Mouse (Mus musculus): ENCODE results near the gene Nek2. TPM values are rescaled to one million over a fixed set of nuclear protein-coding genes. Genes with fewer than 3 reads are reported as not detected.

Nek2 gene
- polyA plus RNA-seq, 1 experiment from 2014 or later, result 33.5 TPM

GRCm38 (mm10) chr1:191840774-191841565, 19.7 kb downstream of the Nek2 start:
- no peaks in the 10 kb centered on the region for H3K9me3 ChIP-seq (ENCODE audit: control insufficient read depth, low read length)
- no peak overlapping the region for H3K4me2 ChIP-seq (replicated peaks; ENCODE audit: low read depth, low read length)
- H3K27me3 ChIP-seq (ENCODE audit: control insufficient read depth, insufficient read depth, low read length), result no peaks in the 10 kb centered on the region
- H3K4me3 ChIP-seq (ENCODE audit: low read depth, low read length), result no peak overlapping the region
- 90% methylated on average over 11 of the region's 11 CpGs for WGBS
- ATAC-seq (ENCODE audit: low FRiP score) (no peak), DNase-seq (ENCODE audit: low spot score) (no peak)
- H3K36me3 ChIP-seq (ENCODE audit: control insufficient read depth, insufficient read depth, low read length), result no peaks in the 10 kb centered on the region
- H3K4me1 ChIP-seq (replicated peaks; ENCODE audit: control insufficient read depth, insufficient read depth, low read length), result no peaks in the 10 kb centered on the region
- no peak overlapping the region for H3K9ac ChIP-seq (ENCODE audit: low read depth, low read length)
- H3K27ac ChIP-seq (ENCODE audit: low read depth, low read length), result no peak overlapping the region

GRCm38 (mm10) chr1:191842247-191842646, 21.0 kb downstream of the Nek2 start:
- H3K36me3 ChIP-seq (ENCODE audit: control insufficient read depth, insufficient read depth, low read length), result no peaks in the 10 kb centered on the region
- H3K9me3 ChIP-seq (ENCODE audit: control insufficient read depth, low read length), result no peaks in the 10 kb centered on the region
- H3K27me3 ChIP-seq (ENCODE audit: control insufficient read depth, insufficient read depth, low read length), result no peaks in the 10 kb centered on the region
- no peak for ATAC-seq (ENCODE audit: low FRiP score)
- H3K4me2 ChIP-seq (replicated peaks; ENCODE audit: low read depth, low read length), result no peak overlapping the region
- WGBS, result 91% methylated on average over 12 of the region's 12 CpGs
- H3K4me1 ChIP-seq (replicated peaks; ENCODE audit: control insufficient read depth, insufficient read depth, low read length), result no peaks in the 10 kb centered on the region
- H3K4me3 ChIP-seq (ENCODE audit: low read depth, low read length), result no peak overlapping the region
- H3K9ac ChIP-seq (ENCODE audit: low read depth, low read length), result no peak overlapping the region
- DNase-seq (ENCODE audit: low spot score), result no peak
- H3K27ac ChIP-seq (ENCODE audit: low read depth, low read length), result no peak overlapping the region

GRCm38 (mm10) chr1:191846667-191847066, 25.4 kb downstream of the Nek2 start:
- ATAC-seq (ENCODE audit: low FRiP score), result no peak

GRCm38 (mm10) chr1:191849501-191849900, 28.3 kb downstream of the Nek2 start:
- WGBS, result 74% methylated on average over 4 of the region's 4 CpGs
- Histone ChIP-seq H3K4me1 (replicated peaks; ENCODE audit: control insufficient read depth, insufficient read depth, low read length) (no peaks in the 10 kb centered on the region), H3K4me3 (ENCODE audit: low read depth, low read length) (no peak overlapping the region), H3K9me3 (ENCODE audit: control insufficient read depth, low read length) (no peaks in the 10 kb centered on the region), H3K27me3 (ENCODE audit: control insufficient read depth, insufficient read depth, low read length) (no peaks in the 10 kb centered on the region), H3K9ac (ENCODE audit: low read depth, low read length) (no peak overlapping the region), H3K36me3 (ENCODE audit: control insufficient read depth, insufficient read depth, low read length) (no peaks in the 10 kb centered on the region), H3K27ac (ENCODE audit: low read depth, low read length) (no peak overlapping the region), H3K4me2 (replicated peaks; ENCODE audit: low read depth, low read length) (no peak overlapping the region)
- DNase-seq (ENCODE audit: low spot score) (no peak), ATAC-seq (ENCODE audit: low FRiP score) (no peak)

More at GRCm38 (mm10) chr1:191846667-191847066, 25.4 kb downstream of the Nek2 start:
- WGBS, result 82% methylated on average over 5 of the region's 5 CpGs
- Histone ChIP-seq H3K9ac (ENCODE audit: low read depth, low read length) (no peak overlapping the region), H3K4me1 (replicated peaks; ENCODE audit: control insufficient read depth, insufficient read depth, low read length) (no peaks in the 10 kb centered on the region), H3K4me3 (ENCODE audit: low read depth, low read length) (no peak overlapping the region), H3K36me3 (ENCODE audit: control insufficient read depth, insufficient read depth, low read length) (no peaks in the 10 kb centered on the region), H3K27ac (ENCODE audit: low read depth, low read length) (no peak overlapping the region), H3K27me3 (ENCODE audit: control insufficient read depth, insufficient read depth, low read length) (no peaks in the 10 kb centered on the region), H3K4me2 (replicated peaks; ENCODE audit: low read depth, low read length) (no peak overlapping the region), H3K9me3 (ENCODE audit: control insufficient read depth, low read length) (no peaks in the 10 kb centered on the region)
- DNase-seq (ENCODE audit: low spot score), result no peak

- 85% methylated on average over 9 of the region's 9 CpGs for WGBS
- H3K27ac ChIP-seq (ENCODE audit: low read depth, low read length), result no peak overlapping the region
- H3K4me3 ChIP-seq (ENCODE audit: low read depth, low read length), result no peak overlapping the region
- no peaks in the 10 kb centered on the region for H3K4me1 ChIP-seq (replicated peaks; ENCODE audit: control insufficient read depth, insufficient read depth, low read length)
- H3K27me3 ChIP-seq (ENCODE audit: control insufficient read depth, insufficient read depth, low read length), result no peaks in the 10 kb centered on the region
- DNase-seq (ENCODE audit: low spot score) (no peak), ATAC-seq (ENCODE audit: low FRiP score) (no peak)
- H3K4me2 ChIP-seq (replicated peaks; ENCODE audit: low read depth, low read length), result no peak overlapping the region
- H3K36me3 ChIP-seq (ENCODE audit: control insufficient read depth, insufficient read depth, low read length), result no peaks in the 10 kb centered on the region
- H3K9ac ChIP-seq (ENCODE audit: low read depth, low read length), result no peak overlapping the region
- H3K9me3 ChIP-seq (ENCODE audit: control insufficient read depth, low read length), result no peaks in the 10 kb centered on the region
These were observed 32.2 kb downstream of the Nek2 start for GRCm38 (mm10) chr1:191853442-191853841.

- no peak overlapping the region for H3K27ac ChIP-seq (ENCODE audit: low read depth, low read length)
- no peak overlapping the region for H3K9ac ChIP-seq (ENCODE audit: low read depth, low read length)
- no peak overlapping the region for H3K4me2 ChIP-seq (replicated peaks; ENCODE audit: low read depth, low read length)
- ATAC-seq (ENCODE audit: low FRiP score) (no peak), DNase-seq (ENCODE audit: low spot score) (no peak)
- H3K9me3 ChIP-seq (ENCODE audit: control insufficient read depth, low read length), result no peaks in the 10 kb centered on the region
- H3K4me1 ChIP-seq (replicated peaks; ENCODE audit: control insufficient read depth, insufficient read depth, low read length), result no peaks in the 10 kb centered on the region
- H3K36me3 ChIP-seq (ENCODE audit: control insufficient read depth, insufficient read depth, low read length), result no peaks in the 10 kb centered on the region
- no peaks in the 10 kb centered on the region for H3K27me3 ChIP-seq (ENCODE audit: control insufficient read depth, insufficient read depth, low read length)
- H3K4me3 ChIP-seq (ENCODE audit: low read depth, low read length), result no peak overlapping the region
- WGBS, result 88% methylated on average over 5 of the region's 5 CpGs
These were observed 33.5 kb downstream of the Nek2 start for GRCm38 (mm10) chr1:191854716-191855115.

GRCm38 (mm10) chr1:191855136-191855878, 34.1 kb downstream of the Nek2 start:
- no peaks in the 10 kb centered on the region for H3K9me3 ChIP-seq (ENCODE audit: control insufficient read depth, low read length)
- H3K9ac ChIP-seq (ENCODE audit: low read depth, low read length), result no peak overlapping the region
- no peak overlapping the region for H3K4me2 ChIP-seq (replicated peaks; ENCODE audit: low read depth, low read length)
- ATAC-seq (ENCODE audit: low FRiP score) (no peak), DNase-seq (ENCODE audit: low spot score) (no peak)
- 78% methylated on average over 10 of the region's 10 CpGs for WGBS
- no peak overlapping the region for H3K4me3 ChIP-seq (ENCODE audit: low read depth, low read length)
- H3K27ac ChIP-seq (ENCODE audit: low read depth, low read length), result no peak overlapping the region
- H3K27me3 ChIP-seq (ENCODE audit: control insufficient read depth, insufficient read depth, low read length), result no peaks in the 10 kb centered on the region
- H3K4me1 ChIP-seq (replicated peaks; ENCODE audit: control insufficient read depth, insufficient read depth, low read length), result no peaks in the 10 kb centered on the region
- no peaks in the 10 kb centered on the region for H3K36me3 ChIP-seq (ENCODE audit: control insufficient read depth, insufficient read depth, low read length)

- Histone ChIP-seq H3K27ac (ENCODE audit: low read depth, low read length) (no peak overlapping the region), H3K4me2 (replicated peaks; ENCODE audit: low read depth, low read length) (no peak overlapping the region), H3K9ac (ENCODE audit: low read depth, low read length) (no peak overlapping the region), H3K27me3 (ENCODE audit: control insufficient read depth, insufficient read depth, low read length) (no peaks in the 10 kb centered on the region), H3K36me3 (ENCODE audit: control insufficient read depth, insufficient read depth, low read length) (no peaks in the 10 kb centered on the region), H3K9me3 (ENCODE audit: control insufficient read depth, low read length) (no peaks in the 10 kb centered on the region), H3K4me3 (ENCODE audit: low read depth, low read length) (no peak overlapping the region), H3K4me1 (replicated peaks; ENCODE audit: control insufficient read depth, insufficient read depth, low read length) (no peaks in the 10 kb centered on the region)
- DNase-seq (ENCODE audit: low spot score) (no peak), ATAC-seq (ENCODE audit: low FRiP score) (no peak)
- 82% methylated on average over 5 of the region's 5 CpGs for WGBS
These were observed 35.8 kb downstream of the Nek2 start for GRCm38 (mm10) chr1:191856886-191857651.
